Mouse (Mus musculus): ENCODE results near the gene Slc5a10. TPM values are rescaled to one million over a fixed set of nuclear protein-coding genes. Genes with fewer than 3 reads are reported as not detected.

The Slc5a10 gene
- polyA plus RNA-seq, 1 experiment: not detected

DNA sequence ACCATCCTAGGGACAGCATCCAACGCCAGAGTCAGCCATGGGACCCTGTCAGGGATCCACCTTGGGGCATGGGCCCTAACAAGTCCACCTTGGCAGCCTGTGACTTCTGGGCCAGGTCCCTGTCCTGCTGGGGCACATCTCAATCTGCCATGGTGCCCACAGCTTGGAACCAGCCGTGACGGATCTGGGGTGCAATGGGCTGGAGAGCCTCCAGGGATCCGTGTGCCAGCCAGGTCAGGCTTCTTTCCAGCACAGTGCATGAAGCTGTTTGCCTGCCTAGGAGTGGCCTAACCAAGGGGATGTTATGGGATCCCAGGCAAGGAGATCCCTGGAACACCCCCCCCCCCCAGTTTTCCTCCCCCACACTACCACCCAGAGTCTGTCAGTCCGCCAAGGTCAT, 27.6 kb downstream of the Slc5a10 start:
- TF ChIP-seq USF1 (IDR thresholded peaks at IDR 0.05; ENCODE audit: low read depth): no peak
- H3K27me3 ChIP-seq (ENCODE audit: control insufficient read depth, insufficient read depth, insufficient read length): peaks cover 11% of the 10 kb centered on the region
- H3K79me2 ChIP-seq (ENCODE audit: control insufficient read depth, insufficient read depth): no peaks in the 10 kb centered on the region
- no peak overlapping the region for H3K4me3 ChIP-seq (ENCODE audit: insufficient read depth, poor library complexity, severe bottlenecking)
- H3ac ChIP-seq (ENCODE audit: control insufficient read depth, insufficient read length, low read depth): no peak overlapping the region
- H3K36me3 ChIP-seq (ENCODE audit: control insufficient read depth, insufficient read depth): no peaks in the 10 kb centered on the region
- no peaks in the 10 kb centered on the region for H3K79me3 ChIP-seq (ENCODE audit: low read depth)

DNA sequence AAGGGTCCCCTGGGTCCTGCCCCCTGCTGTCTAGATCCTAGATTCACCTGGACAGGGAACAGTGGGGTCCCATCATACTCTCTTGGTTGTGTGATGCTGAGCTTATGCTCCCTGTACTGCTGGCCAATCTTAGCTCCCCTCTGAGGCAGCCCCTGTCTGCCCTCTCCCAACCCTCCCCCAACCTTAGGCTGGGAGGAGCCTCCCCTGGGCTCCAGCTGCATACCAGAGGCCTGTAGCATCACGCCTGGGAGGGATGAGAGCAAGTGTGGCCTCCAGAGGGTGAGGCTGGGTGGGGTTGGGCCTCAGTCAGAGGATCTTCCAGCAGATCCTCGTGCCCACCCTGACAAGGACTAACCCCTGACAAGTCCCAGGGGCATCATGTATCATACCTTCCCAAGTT, 33.0 kb downstream of the Slc5a10 start:
- Histone ChIP-seq H3K79me2 (ENCODE audit: control insufficient read depth, insufficient read depth) (no peaks in the 10 kb centered on the region), H3K27me3 (ENCODE audit: control insufficient read depth, insufficient read depth, insufficient read length) (no peaks in the 10 kb centered on the region), H3K36me3 (ENCODE audit: control insufficient read depth, insufficient read depth) (no peaks in the 10 kb centered on the region), H3K4me3 (ENCODE audit: insufficient read depth, poor library complexity, severe bottlenecking) (no peak overlapping the region), H3K79me3 (ENCODE audit: low read depth) (no peaks in the 10 kb centered on the region), H3ac (ENCODE audit: control insufficient read depth, insufficient read length, low read depth) (no peak overlapping the region)
- no peak for TF ChIP-seq FOSL1 (IDR thresholded peaks at IDR 0.05; ENCODE audit: insufficient read depth, low read length, poor library complexity, severe bottlenecking)
- TF ChIP-seq USF1 (IDR thresholded peaks at IDR 0.05; ENCODE audit: low read depth): no peak

DNA sequence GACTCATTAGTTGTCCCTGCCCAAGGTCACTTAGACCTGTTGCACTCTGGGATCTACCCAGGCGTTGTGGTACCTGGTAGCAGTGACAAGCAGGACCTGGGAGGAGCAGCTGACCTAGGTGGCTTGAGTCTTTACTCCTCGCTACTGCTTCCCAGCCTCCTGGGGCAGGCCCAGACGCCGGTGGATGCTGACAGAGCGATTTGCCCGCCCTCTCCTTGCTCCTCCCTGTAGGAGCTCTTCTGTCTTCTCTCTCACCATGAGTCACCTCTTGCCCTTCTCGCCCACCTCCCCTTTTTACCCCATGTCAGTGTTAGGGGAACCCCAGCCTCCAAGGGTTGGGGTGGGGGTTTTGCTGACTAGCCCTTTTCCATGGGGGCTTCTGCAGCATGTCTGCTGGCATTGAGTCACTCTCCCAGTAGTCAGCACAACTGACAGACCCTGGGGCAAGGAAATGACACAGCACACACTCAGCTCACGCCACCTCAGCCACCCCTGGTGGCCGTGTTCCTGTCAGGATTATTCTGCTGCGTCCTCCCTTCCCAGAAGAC, 33.6 kb downstream of the Slc5a10 start:
- Histone ChIP-seq H3ac (ENCODE audit: control insufficient read depth, insufficient read length, low read depth) (no peak overlapping the region), H3K27me3 (ENCODE audit: control insufficient read depth, insufficient read depth, insufficient read length) (no peaks in the 10 kb centered on the region), H3K79me2 (ENCODE audit: control insufficient read depth, insufficient read depth) (no peaks in the 10 kb centered on the region), H3K4me3 (ENCODE audit: insufficient read depth, poor library complexity, severe bottlenecking) (no peak overlapping the region), H3K36me3 (ENCODE audit: control insufficient read depth, insufficient read depth) (no peaks in the 10 kb centered on the region), H3K79me3 (ENCODE audit: low read depth) (no peaks in the 10 kb centered on the region)
- TF ChIP-seq FOSL1 (IDR thresholded peaks at IDR 0.05; ENCODE audit: insufficient read depth, low read length, poor library complexity, severe bottlenecking): no peak
- no peak for TF ChIP-seq USF1 (IDR thresholded peaks at IDR 0.05; ENCODE audit: low read depth)
- TF ChIP-seq CEBPB (IDR thresholded peaks at IDR 0.05; ENCODE audit: low read depth): no peak

DNA sequence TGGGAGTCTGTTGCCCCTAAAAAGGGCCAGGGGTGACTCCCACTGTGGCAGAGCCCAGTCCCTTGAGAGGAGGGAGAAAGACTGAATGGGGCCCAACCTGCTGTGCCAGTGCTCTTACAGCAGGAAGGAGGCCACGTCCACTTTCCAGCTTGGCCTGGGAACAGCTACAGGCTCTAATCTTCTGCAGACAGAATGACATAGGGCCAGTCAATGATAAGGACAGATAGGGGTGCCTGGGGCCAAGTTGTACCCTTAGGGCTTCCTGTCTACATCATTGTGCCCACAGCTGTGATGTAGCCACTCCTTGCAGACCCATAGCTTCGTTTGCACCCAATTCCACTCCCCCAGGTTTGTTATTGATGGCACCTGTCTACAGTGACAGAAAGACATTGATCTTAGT, 34.5 kb downstream of the Slc5a10 start:
- no peak for TF ChIP-seq CEBPB (IDR thresholded peaks at IDR 0.05; ENCODE audit: low read depth)
- Histone ChIP-seq H3K4me3 (ENCODE audit: insufficient read depth, poor library complexity, severe bottlenecking) (no peak overlapping the region), H3K36me3 (ENCODE audit: control insufficient read depth, insufficient read depth) (no peaks in the 10 kb centered on the region), H3ac (ENCODE audit: control insufficient read depth, insufficient read length, low read depth) (no peak overlapping the region), H3K27me3 (ENCODE audit: control insufficient read depth, insufficient read depth, insufficient read length) (no peaks in the 10 kb centered on the region), H3K79me3 (ENCODE audit: low read depth) (no peaks in the 10 kb centered on the region), H3K79me2 (ENCODE audit: control insufficient read depth, insufficient read depth) (no peaks in the 10 kb centered on the region)

DNA sequence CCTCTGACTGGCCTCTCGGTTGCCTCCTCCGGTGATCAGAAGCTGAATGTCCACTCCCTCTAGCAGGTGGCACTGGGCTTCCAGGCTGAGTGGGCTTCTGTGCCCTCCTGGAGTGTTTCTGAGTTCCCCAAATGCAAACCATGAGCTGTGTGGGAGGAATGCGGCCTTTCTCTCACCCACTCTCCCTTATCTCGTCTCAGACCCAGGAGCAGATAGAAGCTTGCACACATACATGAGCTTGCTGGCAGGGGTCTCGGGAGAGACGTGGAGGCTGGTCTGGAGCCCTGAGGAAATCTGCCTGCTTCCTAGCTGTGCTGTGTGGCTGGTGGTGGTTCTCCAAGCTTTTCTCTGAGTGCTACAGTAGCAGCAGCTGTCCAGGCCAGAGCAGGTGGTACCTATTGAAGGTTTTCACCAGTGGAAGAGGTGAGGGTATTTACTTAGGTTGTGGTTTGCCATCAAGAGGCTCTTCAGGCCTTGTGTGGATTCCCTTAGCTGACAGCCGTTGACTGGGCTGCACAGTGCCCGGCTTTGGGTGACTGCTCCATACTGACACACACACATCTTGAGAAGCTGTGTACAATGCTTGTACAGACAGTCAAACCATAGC, 35.4 kb downstream of the Slc5a10 start:
- Histone ChIP-seq H3K36me3 (ENCODE audit: control insufficient read depth, insufficient read depth) (no peaks in the 10 kb centered on the region), H3K79me2 (ENCODE audit: control insufficient read depth, insufficient read depth) (no peaks in the 10 kb centered on the region), H3K79me3 (ENCODE audit: low read depth) (no peaks in the 10 kb centered on the region), H3K27me3 (ENCODE audit: control insufficient read depth, insufficient read depth, insufficient read length) (no peaks in the 10 kb centered on the region), H3ac (ENCODE audit: control insufficient read depth, insufficient read length, low read depth) (no peak overlapping the region), H3K4me3 (ENCODE audit: insufficient read depth, poor library complexity, severe bottlenecking) (no peak overlapping the region)
- TF ChIP-seq MYOD1 (IDR thresholded peaks at IDR 0.05; ENCODE audit: control insufficient read depth, insufficient read length, low read depth) (no peak), MYOG (IDR thresholded peaks at IDR 0.05; ENCODE audit: control insufficient read depth, extremely low read depth, insufficient read length) (no peak), MAX (IDR thresholded peaks at IDR 0.05) (no peak), USF1 (IDR thresholded peaks at IDR 0.05; ENCODE audit: low read depth) (no peak), CEBPB (IDR thresholded peaks at IDR 0.05; ENCODE audit: low read depth) (no peak), FOSL1 (IDR thresholded peaks at IDR 0.05; ENCODE audit: insufficient read depth, low read length, poor library complexity, severe bottlenecking) (no peak), CTCF (IDR thresholded peaks at IDR 0.05; ENCODE audit: control insufficient read depth, insufficient read depth, insufficient read length) (no peak)

DNA sequence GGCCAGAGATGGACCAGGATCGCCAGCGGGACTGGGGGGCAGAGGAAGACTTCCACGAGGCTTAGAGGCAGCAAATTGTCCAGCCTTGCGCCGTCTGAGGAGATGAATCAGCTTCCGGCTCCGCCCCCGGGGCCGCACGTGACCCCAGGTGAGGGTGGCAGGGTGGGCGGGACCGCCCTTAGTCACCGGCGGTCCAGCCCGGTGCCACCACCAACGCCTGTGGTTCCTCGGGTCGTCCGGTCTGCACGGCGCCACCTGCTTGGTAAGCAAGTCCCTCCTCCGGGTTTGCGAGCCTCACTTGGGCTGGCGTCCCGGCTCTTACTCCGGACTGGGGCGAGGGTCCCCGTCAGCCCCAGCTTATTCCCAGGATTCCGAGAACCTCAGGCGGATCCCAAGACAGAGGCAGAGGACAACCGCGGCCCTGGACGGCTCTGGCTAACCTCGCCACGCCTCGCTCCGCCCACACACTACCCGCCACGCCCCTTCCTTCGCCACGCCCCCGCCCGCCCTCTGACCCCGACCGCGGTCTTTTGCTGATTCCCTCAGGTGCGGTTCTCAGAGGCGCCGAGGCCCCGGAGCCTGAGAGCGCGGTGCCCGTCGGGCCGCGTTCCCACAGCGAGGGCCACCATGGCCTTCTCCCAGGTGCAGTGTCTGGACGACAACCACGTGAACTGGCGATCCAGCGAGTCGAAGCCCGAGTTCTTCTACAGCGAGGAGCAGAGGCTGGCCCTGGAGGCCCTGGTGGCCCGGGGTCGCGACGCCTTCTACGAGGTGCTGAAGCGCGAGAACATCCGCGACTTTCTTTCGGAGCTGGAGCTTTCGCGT, 36.5 kb downstream of the Slc5a10 start, which contains the start of gene Fam83g:
Gene Fam83g (plus strand): TSS at position 185 of the 825 bp plus-strand sequence.
- no peaks in the 10 kb centered on the region for H3K36me3 ChIP-seq (ENCODE audit: control insufficient read depth, insufficient read depth)
- no peaks in the 10 kb centered on the region for H3K79me3 ChIP-seq (ENCODE audit: low read depth)
- TF ChIP-seq USF1 (IDR thresholded peaks at IDR 0.05; ENCODE audit: low read depth): no peak
- no peak for TF ChIP-seq MYOG (IDR thresholded peaks at IDR 0.05; ENCODE audit: control insufficient read depth, extremely low read depth, insufficient read length)
- TF ChIP-seq MAX (IDR thresholded peaks at IDR 0.05): no peak
- no peak for TF ChIP-seq MYOD1 (IDR thresholded peaks at IDR 0.05; ENCODE audit: control insufficient read depth, insufficient read length, low read depth)
- TF ChIP-seq CTCF (IDR thresholded peaks at IDR 0.05; ENCODE audit: control insufficient read depth, insufficient read depth, insufficient read length): no peak
- TF ChIP-seq CEBPB (IDR thresholded peaks at IDR 0.05; ENCODE audit: low read depth): no peak
- TF ChIP-seq FOSL1 (IDR thresholded peaks at IDR 0.05; ENCODE audit: insufficient read depth, low read length, poor library complexity, severe bottlenecking): no peak
- H3ac ChIP-seq (ENCODE audit: control insufficient read depth, insufficient read length, low read depth): no peak within 1 kb of the TSS
- H3K79me2 ChIP-seq (ENCODE audit: control insufficient read depth, insufficient read depth): no peaks in the 10 kb centered on the region
- no peaks in the 10 kb centered on the region for H3K27me3 ChIP-seq (ENCODE audit: control insufficient read depth, insufficient read depth, insufficient read length)
- no peak within 1 kb of the TSS for H3K4me3 ChIP-seq (ENCODE audit: insufficient read depth, poor library complexity, severe bottlenecking)
